Mouse (Mus musculus) spleen, adult 2 months (tissue): ENCODE results near the gene Lef1. TPM values are rescaled to one million over a fixed set of nuclear protein-coding genes. Genes with fewer than 3 reads are reported as not detected.

Experiments
- DNase-seq, 2 experiments: peaks; one replicate each; pipeline versions ENCODE4 v3.0.0 to v3.0.0-alpha.2; 2012 to 2021; ENCODE audit warnings: low spot score in 2 of 2, low read depth in 1 of 2
- H3K27ac ChIP-seq: fragments of 200-500 bp; 2 replicates; pipeline ENCODE4 v1.5.1; 2012; ENCODE audit warnings: low read length, inconsistent platforms; ENCODE audit not compliant: insufficient read depth
- H3K27me3 ChIP-seq: fragments of 200-500 bp; 2 replicates; pipeline ENCODE4 v1.6.1; 2012; ENCODE audit warnings: mild to moderate bottlenecking, moderate library complexity, low read length, inconsistent platforms; ENCODE audit not compliant: control insufficient read depth, insufficient read depth
- H3K36me3 ChIP-seq: fragments of 200-500 bp; 2 replicates; pipeline ENCODE4 v1.6.1; 2012; ENCODE audit warnings: mild to moderate bottlenecking, low read length, inconsistent platforms; ENCODE audit not compliant: control insufficient read depth, insufficient read depth
- H3K4me1 ChIP-seq: fragments of 200-500 bp; 2 replicates; pipeline ENCODE4 v1.6.1; 2011; ENCODE audit warnings: inconsistent platforms; ENCODE audit not compliant: control insufficient read depth, insufficient read depth, insufficient read length
- H3K4me3 ChIP-seq: fragments of 200-500 bp; 2 replicates; pipeline ENCODE4 v1.5.1; 2011; ENCODE audit warnings: mild to moderate bottlenecking, inconsistent platforms; ENCODE audit not compliant: insufficient read depth, insufficient read length; ENCODE audit errors: extremely low read depth
- CTCF ChIP-seq: fragments of 200-500 bp; IDR thresholded peaks from 2 replicates; pipeline ENCODE4 v1.5.1; 2011; ENCODE audit warnings: mild to moderate bottlenecking, inconsistent platforms; ENCODE audit not compliant: insufficient read depth, insufficient read length, insufficient replicate concordance; ENCODE audit errors: extremely low read depth
- POLR2A ChIP-seq: fragments of 200-500 bp; IDR thresholded peaks from 2 replicates; pipeline ENCODE4 v1.6.1; 2011; ENCODE audit warnings: low read depth, low read length, inconsistent platforms
- WGBS: fragments of 180-500 bp; shearing (Covaris S2); methylation state at CpG from one replicate; pipeline ENCODE4 v1.1.7; 2018; 5-methylcytosine and 5-hydroxymethylcytosine counted together
- polyA plus RNA-seq: library from polyadenylated mRNA; depleted of rRNA; stranded (reverse); fragments of >200 nt; gene quantifications from 2 replicates; pipeline ENCODE4 v1.2.3, GENCODE M21; 2012

The Lef1 gene
- polyA plus RNA-seq, 1 experiment: 50.9 TPM

DNA sequence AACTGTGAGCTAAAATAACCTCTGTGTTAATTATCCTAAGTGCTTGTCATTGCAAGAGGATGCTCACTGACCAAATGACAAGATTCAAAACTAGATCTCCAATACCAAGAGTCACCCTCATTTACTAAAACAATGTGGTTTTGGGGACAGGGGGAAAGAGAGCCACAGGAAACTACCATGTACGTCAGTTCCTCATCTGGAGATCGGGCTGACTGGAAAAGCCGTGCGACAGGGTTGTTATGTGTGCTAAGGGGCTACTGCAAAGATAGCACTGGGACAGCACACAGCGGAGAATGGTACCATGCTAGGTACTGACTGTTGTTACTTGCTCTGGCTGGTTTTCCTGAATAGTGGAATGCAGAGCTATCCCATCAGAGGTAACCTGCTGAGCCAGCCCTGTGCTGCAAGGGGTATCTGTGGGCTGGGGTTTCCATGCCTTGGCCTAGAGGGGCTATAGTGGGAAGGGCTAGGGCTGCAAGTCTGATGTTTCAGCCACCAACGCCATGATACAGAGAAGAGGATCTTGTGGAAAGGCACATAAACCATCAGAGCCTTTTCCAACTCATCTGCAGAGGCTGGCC lies 32.1 kb upstream of the Lef1 start:
- Histone ChIP-seq H3K4me3 (no peak overlapping the region), H3K27me3 (no peaks in the 10 kb centered on the region), H3K36me3 (no peaks in the 10 kb centered on the region), H3K4me1 (no peaks in the 10 kb centered on the region), H3K27ac (no peak overlapping the region)
- DNase-seq: no peak
- no peak for TF ChIP-seq POLR2A
- TF ChIP-seq CTCF: no peak
- WGBS: 51% methylated on average over 6 of the region's 6 CpGs

- no peaks in the 10 kb centered on the region for H3K27me3 ChIP-seq
- no peak for DNase-seq
- no peak overlapping the region for H3K4me3 ChIP-seq
- TF ChIP-seq POLR2A (no peak), CTCF (no peak)
- WGBS: 80% methylated on average over 5 of the region's 5 CpGs
- H3K4me1 ChIP-seq: no peaks in the 10 kb centered on the region
- no peaks in the 10 kb centered on the region for H3K36me3 ChIP-seq
- no peak overlapping the region for H3K27ac ChIP-seq
These were observed 31.6 kb upstream of the Lef1 start for GRCm38 (mm10) chr3:131078719-131079118.

DNA sequence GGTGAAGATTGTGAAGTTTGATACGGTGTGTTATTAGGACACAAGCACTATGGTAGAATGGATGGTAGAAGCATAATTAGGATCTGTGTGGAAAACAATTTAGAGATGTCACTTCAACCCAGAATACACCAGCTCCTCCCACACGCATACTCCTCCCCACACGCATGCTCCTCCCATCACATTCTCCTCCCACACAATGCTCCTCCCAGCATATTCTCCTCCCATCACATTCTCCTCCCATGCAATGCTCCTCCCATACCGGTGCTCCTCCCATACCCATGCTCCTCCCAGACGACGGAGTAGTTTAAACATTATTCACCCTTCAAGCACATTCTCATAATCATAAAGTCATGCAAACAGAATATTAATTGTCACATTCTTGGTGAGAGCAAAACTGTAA lies 26.5 kb upstream of the Lef1 start:
- whole genome bisulfite sequencing: 68% methylated on average over 6 of the region's 6 CpGs
- no peak for DNase-seq
- TF ChIP-seq CTCF: no peak
- H3K27ac ChIP-seq: no peak overlapping the region
- no peaks in the 10 kb centered on the region for H3K4me1 ChIP-seq
- H3K27me3 ChIP-seq: peaks cover 5% of the 10 kb centered on the region
- H3K36me3 ChIP-seq: no peaks in the 10 kb centered on the region
- H3K4me3 ChIP-seq: no peak overlapping the region

GRCm38 (mm10) chr3:131084718-131085561 lies 25.3 kb upstream of the Lef1 start:
- WGBS: 22% methylated on average over 30 of the region's 30 CpGs
- Histone ChIP-seq H3K36me3 (no peaks in the 10 kb centered on the region), H3K27ac (no peak overlapping the region; the same call in 1 of the 2 replicates), H3K4me1 (no peaks in the 10 kb centered on the region), H3K4me3 (no peak overlapping the region; the same call in 1 of the 2 replicates), H3K27me3 (peaks cover 5% of the 10 kb centered on the region)
- TF ChIP-seq POLR2A (no peak), CTCF (no peak)
- DNase-seq: no peak

DNA sequence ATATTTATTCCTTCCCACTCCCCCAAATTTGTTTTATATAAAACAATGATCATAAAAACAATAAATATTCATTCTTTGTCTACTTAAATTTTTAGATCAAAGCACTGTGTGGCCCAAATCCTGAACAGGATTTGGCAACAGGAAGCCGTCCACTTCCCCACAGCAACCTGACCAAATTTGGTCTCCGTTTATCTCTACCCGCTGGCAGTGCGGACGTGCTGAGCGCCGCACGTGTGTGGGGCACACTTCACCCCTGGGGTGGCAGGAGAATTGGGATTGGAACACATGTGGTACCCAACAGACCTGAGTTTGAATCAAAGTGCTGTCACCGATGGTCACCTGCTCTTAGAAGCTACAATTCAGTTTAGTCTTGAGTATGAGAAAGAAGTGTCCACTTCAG lies 24.3 kb upstream of the Lef1 start:
- Histone ChIP-seq H3K27me3 (peaks cover 5% of the 10 kb centered on the region), H3K4me3 (no peak overlapping the region), H3K36me3 (no peaks in the 10 kb centered on the region), H3K27ac (no peak overlapping the region), H3K4me1 (no peaks in the 10 kb centered on the region)
- TF ChIP-seq POLR2A (no peak), CTCF (no peak)
- no peak for DNase-seq
- 18% methylated on average over 9 of the region's 9 CpGs for WGBS

GRCm38 (mm10) chr3:131089721-131090120 lies 20.6 kb upstream of the Lef1 start:
- TF ChIP-seq CTCF: no peak
- TF ChIP-seq POLR2A: no peak
- 87% methylated on average over 3 of the region's 3 CpGs for WGBS
- no peak overlapping the region for H3K27ac ChIP-seq
- no peak for DNase-seq
- peaks cover 5% of the 10 kb centered on the region for H3K27me3 ChIP-seq
- no peaks in the 10 kb centered on the region for H3K36me3 ChIP-seq
- H3K4me3 ChIP-seq: no peak overlapping the region
- H3K4me1 ChIP-seq: no peaks in the 10 kb centered on the region

- no peaks in the 10 kb centered on the region for H3K27me3 ChIP-seq
- DNase-seq: no peak
- 88% methylated on average over 6 of the region's 6 CpGs for WGBS
- H3K4me3 ChIP-seq: no peak overlapping the region
- TF ChIP-seq CTCF (no peak), POLR2A (no peak)
- no peak overlapping the region for H3K27ac ChIP-seq
- H3K4me1 ChIP-seq: no peaks in the 10 kb centered on the region
- H3K36me3 ChIP-seq: no peaks in the 10 kb centered on the region
These were observed 18.2 kb upstream of the Lef1 start for GRCm38 (mm10) chr3:131092113-131092512.
